Mouse (Mus musculus) layer of hippocampus, adult 9-11 months (tissue): ENCODE measurements around the gene Olfr531.

Experiments used
- DNase-seq: peaks from one replicate; pipeline ENCODE4 v3.0.0; 2022

Olfr531 gene

DNA sequence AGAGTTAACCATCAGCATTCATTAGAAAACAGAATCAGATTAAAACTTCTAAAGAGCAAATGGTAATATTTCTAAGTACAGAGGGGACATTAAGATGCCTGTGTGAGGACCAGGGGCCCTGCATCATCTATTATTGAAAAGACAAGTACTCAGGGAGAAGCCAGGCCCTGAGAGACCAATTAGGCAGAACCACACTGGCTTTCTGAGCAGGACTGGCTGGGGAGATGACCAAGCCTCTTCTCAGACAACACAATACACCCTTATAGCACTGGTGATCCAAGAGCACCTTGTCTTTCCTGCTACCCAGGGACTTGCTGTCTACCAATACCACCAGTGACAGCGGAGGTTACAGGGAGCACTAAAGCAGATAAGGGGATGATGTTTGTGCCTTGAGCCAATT lies at the start of gene Olfr531:
Gene Olfr531 (minus strand): TSS at position 101 of the 400 bp plus-strand sequence.
- no peak for DNase-seq

DNA sequence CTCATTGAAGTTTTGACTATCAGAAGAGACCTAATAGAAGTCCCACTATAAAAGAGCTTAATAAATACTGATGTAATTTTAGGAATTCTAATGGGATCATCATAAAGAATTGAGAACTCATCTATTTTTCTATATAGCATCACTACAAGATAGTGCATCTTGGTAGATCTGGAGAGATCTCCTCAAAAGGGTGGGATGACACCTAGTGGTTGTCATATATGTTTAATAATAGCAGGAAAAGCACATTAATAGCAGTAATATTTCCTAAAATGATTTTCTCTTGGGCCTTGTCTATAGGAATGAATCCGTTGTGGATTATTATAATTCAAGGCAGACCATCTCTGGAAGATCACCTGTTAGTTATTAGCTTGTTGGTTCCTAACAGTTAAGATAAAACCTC lies 40.4 kb upstream of the Olfr531 start:
- DNase-seq = no peak

DNA sequence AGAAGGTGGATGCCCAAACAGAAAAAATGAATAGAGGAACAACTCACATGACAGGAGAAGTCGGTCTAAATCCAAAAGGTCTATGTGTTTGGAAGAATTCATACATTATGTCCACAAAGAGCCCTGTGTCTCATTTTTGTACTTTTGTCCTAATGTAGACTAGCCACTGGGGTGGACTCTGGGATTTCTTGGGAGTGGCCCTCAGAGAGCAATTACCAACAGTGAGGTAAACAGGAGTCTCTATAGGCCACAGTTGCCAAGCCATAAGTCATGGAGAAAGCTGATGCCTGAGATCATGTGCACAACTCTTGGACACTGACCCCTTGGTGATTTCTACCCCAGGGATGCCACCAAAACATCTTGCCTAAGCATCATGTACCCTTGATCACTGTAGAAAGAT lies 18.8 kb upstream of the Olfr531 start, which contains the start of gene Olfr532:
Gene Olfr532 (minus strand): TSS at position 101 of the 400 bp plus-strand sequence.
- DNase-seq = no peak

DNA sequence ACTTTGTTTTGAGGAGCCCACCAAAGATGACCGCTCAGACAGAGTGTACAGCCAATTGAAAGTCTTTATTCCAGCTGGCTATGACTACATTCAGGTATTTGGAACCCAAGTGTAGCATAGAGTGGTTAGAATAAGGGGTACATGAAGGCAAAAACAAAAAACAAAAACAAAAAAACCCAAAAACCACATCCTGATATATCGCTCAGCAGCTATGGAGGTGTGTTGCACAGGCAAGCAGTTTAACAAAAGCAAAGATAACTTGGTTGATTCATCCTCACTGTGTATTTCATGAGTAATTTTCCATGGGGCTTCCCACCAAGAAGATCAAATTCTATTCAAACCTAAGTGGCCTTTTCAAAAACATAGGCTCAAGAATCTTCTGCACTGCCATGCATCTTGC lies 25.8 kb downstream of the Olfr531 start:
- DNase-seq = no peak

DNA sequence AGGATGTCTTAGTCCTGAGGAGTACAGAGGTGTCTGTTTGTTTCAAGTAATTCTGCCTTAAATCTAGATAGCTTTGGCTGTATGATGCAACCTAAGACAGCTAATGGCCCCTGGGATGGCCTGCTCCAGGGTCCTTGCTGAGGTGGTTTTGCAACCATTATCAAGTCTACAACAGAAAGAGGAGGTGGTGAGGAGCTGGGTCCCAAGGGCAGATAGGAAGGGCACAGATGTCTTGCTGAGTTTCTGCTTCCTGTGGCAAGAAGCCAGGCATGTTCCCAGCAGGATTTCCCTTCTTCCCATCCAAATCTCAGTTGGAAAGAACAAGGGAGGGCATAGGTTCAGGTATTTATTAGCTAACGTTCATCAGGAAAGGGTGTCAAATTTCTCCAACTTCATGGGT lies 26.5 kb downstream of the Olfr531 start, which contains the start of gene Olfr530:
Gene Olfr530 (minus strand): TSS at position 101 of the 400 bp plus-strand sequence.
- DNase-seq = no peak

DNA sequence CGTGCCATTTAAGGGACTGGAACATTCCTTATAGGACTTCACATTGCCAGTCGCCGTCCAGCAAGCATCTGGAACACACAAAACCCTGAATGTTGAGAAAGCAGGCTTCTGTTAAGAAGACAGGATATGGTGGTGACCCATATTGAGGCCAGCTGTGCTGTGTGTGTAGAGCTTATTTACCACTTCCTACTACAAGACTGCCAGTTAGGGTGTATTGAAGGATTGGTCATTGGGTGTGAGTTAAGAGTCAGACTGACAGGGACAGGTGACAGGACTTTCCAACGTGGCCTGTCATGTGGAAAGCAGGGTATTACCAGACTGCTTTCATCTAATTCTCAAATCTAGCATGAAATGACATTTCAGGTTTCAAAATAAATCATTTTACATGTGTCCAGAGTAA lies 28.4 kb downstream of the Olfr531 start:
- DNase-seq = no peak

DNA sequence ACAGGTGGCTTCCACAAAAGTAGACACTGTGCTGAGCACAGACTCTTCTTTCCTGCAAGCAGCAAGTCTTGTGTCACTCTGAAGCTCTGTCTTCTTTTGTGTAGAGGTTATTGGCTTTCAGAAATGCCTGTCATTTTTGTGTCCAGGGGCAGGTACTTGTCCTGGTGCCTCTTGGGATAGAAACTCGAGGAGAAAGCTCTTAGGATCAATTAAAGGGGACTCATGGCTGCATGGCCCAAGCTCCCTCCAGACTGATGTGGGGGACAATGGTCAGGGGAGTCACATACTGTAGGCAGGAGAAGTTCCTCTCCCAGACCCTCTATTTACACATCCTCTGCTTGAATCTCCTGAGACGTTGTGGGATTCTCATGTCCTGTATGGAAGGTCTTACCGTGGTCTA lies 41.1 kb downstream of the Olfr531 start, which contains the start of gene Olfr60:
Gene Olfr60 (minus strand): TSS at position 101 of the 400 bp plus-strand sequence.
- DNase-seq = no peak
